Mouse (Mus musculus): Measurements from ENCODE around the gene Ankmy2.
A peak's percentile ranks its signal among the peaks of the same experiment; 100 is the strongest.

Ankmy2 gene

GRCm38 (mm10) chr12:36156637-36157303 lies at the start of gene Ankmy2:
Gene Ankmy2 (plus strand): TSS chr12:36157114.
- peak; percentile 93 to 96 for DNase-seq

- DNase-seq = peak in 1 of 2 experiments; percentile 6
These were observed 48.5 kb upstream of the Ankmy2 start for GRCm38 (mm10) chr12:36108442-36108841.

- no peak for DNase-seq
These were observed 46.5 kb upstream of the Ankmy2 start for GRCm38 (mm10) chr12:36110457-36110856.

- no peak for DNase-seq
These were observed 45.8 kb upstream of the Ankmy2 start for GRCm38 (mm10) chr12:36111110-36111509.

- DNase-seq = no peak
These were observed 44.8 kb upstream of the Ankmy2 start for GRCm38 (mm10) chr12:36112081-36112480.

GRCm38 (mm10) chr12:36117161-36117560 lies 39.8 kb upstream of the Ankmy2 start:
- no peak for DNase-seq

- no peak for DNase-seq
These were observed 37.7 kb upstream of the Ankmy2 start for GRCm38 (mm10) chr12:36119244-36119643.

- peak; percentile 12 to 31 for DNase-seq
These were observed 30.9 kb upstream of the Ankmy2 start for GRCm38 (mm10) chr12:36126049-36126448.

GRCm38 (mm10) chr12:36129826-36130225 lies 27.1 kb upstream of the Ankmy2 start:
- no peak for DNase-seq

- no peak for DNase-seq
These were observed 24.7 kb upstream of the Ankmy2 start for GRCm38 (mm10) chr12:36132254-36132653.

GRCm38 (mm10) chr12:36132668-36133067 lies 24.2 kb upstream of the Ankmy2 start:
- DNase-seq = no peak

- DNase-seq = no peak
These were observed 23.4 kb upstream of the Ankmy2 start for GRCm38 (mm10) chr12:36133547-36133946.

GRCm38 (mm10) chr12:36134111-36134510 lies 22.8 kb upstream of the Ankmy2 start:
- no peak for DNase-seq

GRCm38 (mm10) chr12:36135409-36135808 lies 21.5 kb upstream of the Ankmy2 start:
- DNase-seq = no peak

- no peak for DNase-seq
These were observed 20.6 kb upstream of the Ankmy2 start for GRCm38 (mm10) chr12:36136285-36136684.

GRCm38 (mm10) chr12:36137192-36137591 lies 19.7 kb upstream of the Ankmy2 start:
- DNase-seq = no peak

- DNase-seq = peak in 1 of 2 experiments; percentile 46
These were observed 16.5 kb upstream of the Ankmy2 start for GRCm38 (mm10) chr12:36140401-36140800.

GRCm38 (mm10) chr12:36146230-36147011 lies 10.5 kb upstream of the Ankmy2 start:
- DNase-seq = no peak

- DNase-seq = no peak
These were observed 6.6 kb upstream of the Ankmy2 start for GRCm38 (mm10) chr12:36150265-36150664.

- no peak for DNase-seq
These were observed 6.2 kb upstream of the Ankmy2 start for GRCm38 (mm10) chr12:36150737-36151136.

- peak; percentile 6 to 25 for DNase-seq
These were observed 1.7 kb upstream of the Ankmy2 start for GRCm38 (mm10) chr12:36155141-36155641.

- no peak for DNase-seq
These were observed 745 bp upstream of the Ankmy2 start for GRCm38 (mm10) chr12:36156101-36156636.

- peak; percentile 52 to 66 for DNase-seq
These were observed 357 bp downstream of the Ankmy2 start for GRCm38 (mm10) chr12:36157304-36157637.
